Mouse (Mus musculus) gastrocnemius, adult 8-10 months (tissue): ENCODE results near the gene Efcab11. TPM values are rescaled to one million over a fixed set of nuclear protein-coding genes. Genes with fewer than 3 reads are reported as not detected.

ENCODE experiments used
- DNase-seq, 2 experiments: peaks; one replicate each; pipeline ENCODE4 v3.0.0; 2022; ENCODE audit warnings: low spot score in 2 of 2
- total RNA-seq, 4 experiments: library from RNA; stranded (reverse); gene quantifications; 2 replicates each; pipeline ENCODE4 v1.2.4; 2022

Gene Efcab11
- total RNA-seq, 4 experiments from 2014 or later, result not detected

GRCm38 (mm10) chr12:99756914-99757687, 127.1 kb downstream of the Efcab11 start:
- no peak for DNase-seq

GRCm38 (mm10) chr12:99756213-99756612, 128.0 kb downstream of the Efcab11 start:
- no peak for DNase-seq

DNA sequence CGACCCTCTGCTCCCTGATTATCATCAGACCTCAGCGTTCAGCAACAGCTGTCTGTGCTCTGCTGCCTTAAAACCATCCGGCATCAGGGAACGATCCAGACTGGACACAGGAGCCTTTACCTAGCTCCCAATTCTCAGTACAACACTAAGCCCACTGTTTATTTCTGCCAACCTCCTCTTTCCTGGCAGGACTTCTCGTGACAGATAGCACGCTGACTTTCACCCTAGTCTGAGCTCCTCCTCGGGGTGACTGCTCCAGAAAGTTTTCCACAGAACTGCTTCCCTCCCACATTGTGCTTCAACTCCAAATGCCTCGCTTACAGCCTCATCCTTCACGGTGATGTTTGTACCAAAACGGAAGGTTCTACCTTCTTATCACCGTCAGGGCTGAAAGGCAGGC, 131.3 kb downstream of the Efcab11 start:
- no peak for DNase-seq

DNA sequence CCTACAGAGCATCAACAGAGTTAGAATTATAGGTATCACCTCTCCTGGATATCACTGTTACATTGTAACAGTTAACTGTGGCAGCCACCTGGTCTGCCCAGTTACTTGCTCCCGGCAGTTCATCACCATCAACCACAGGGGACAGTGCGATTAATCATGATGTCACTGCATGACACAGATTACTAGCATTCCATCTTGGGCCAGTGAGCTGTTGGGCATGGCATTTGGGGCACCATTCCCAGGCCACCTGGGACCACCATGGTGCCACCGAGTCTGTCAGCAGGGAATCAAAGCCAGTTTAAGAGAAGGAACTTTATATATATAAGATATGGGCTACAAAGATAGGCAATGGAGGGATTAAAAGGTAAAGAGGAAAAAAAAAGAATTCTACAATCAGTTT, 134.8 kb downstream of the Efcab11 start:
- no peak for DNase-seq

- no peak for DNase-seq
These were observed 142.6 kb downstream of the Efcab11 start for GRCm38 (mm10) chr12:99741631-99742030.

- no peak for DNase-seq
These were observed 145.0 kb downstream of the Efcab11 start for GRCm38 (mm10) chr12:99739211-99739610.

DNA sequence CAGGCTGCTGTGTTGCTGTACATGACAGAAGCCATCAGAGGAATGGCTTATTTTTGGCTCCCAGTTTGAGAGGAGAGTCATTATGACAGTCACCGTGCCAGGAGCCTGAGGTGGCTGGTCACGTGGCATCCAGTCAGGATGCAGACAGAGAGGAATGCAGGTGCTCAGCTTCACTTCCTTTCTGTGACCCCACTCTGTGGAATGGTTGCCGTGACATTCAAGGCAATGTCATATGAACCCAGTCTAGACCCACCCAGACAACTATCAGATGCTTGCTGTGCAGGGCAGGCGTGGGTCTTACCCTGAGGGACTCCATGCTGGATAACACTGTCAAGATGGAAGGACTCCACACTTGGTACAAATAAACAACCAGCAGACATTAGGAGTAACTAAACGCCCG, 146.0 kb downstream of the Efcab11 start:
- no peak for DNase-seq

GRCm38 (mm10) chr12:99736971-99737370, 147.3 kb downstream of the Efcab11 start:
- no peak for DNase-seq

DNA sequence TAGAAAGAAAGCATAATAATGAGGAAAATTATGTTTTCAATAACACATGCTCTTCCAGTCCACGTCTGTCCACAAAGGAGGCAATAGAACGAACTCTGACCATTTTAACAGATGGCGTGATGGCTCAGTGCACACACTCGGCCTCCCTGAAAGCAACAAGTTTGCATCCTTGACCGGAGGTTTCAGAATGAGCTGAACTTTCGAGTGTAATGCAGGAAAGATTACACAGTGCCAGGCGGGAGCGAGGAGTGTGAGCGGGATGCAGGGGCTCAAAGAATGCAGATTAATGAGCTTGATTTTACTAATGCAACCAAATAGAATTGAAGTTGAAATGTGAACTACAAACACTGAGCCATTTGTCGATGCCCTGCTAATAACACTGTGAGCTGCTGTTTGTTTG, 149.1 kb downstream of the Efcab11 start:
- DNase-seq, result no peak

GRCm38 (mm10) chr12:99724206-99724605, 160.0 kb downstream of the Efcab11 start:
- DNase-seq, result no peak

DNA sequence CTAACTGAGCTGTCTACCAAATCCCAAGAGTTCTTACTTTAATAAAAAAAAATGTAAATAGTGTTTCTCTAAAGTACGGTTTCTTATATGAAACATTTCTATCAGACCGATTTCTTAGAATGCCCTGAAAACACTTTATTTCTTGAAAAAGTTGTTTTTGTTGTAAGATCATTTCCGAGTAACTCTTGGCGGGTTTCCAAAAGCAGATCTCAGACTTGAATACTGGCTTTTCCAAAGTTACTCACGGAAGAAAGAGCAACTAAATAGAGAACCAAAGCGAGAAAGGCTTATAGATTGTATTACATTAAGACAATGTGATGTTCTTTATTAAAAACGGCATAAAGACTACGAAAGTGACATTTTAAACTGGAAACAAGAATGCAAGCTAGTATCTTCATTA, 160.4 kb downstream of the Efcab11 start:
- DNase-seq, result no peak

DNA sequence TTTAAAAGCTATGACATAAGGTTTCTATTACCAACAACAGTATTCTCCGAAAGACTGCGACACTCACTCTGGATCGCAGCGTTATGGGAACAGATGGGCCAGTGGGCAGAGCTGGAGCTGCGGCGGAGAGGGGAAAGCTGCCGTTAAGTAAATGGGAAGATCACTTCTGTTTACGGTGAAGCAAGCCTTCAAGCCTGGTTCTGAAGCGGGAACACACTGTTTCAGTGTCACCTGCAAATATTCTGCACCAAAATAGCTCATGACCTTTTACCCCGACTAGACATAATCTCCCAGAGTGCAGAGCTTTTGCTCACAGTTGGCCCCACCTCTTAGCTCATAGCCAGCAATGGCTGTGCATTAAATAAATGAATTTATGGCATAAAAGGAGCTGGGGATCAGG, 162.9 kb downstream of the Efcab11 start:
- DNase-seq, result peak in 1 of 2 experiments; percentile 15

- no peak for DNase-seq
These were observed 164.5 kb downstream of the Efcab11 start for GRCm38 (mm10) chr12:99719777-99720176.

GRCm38 (mm10) chr12:99718161-99718560, 166.1 kb downstream of the Efcab11 start:
- DNase-seq, result no peak

DNA sequence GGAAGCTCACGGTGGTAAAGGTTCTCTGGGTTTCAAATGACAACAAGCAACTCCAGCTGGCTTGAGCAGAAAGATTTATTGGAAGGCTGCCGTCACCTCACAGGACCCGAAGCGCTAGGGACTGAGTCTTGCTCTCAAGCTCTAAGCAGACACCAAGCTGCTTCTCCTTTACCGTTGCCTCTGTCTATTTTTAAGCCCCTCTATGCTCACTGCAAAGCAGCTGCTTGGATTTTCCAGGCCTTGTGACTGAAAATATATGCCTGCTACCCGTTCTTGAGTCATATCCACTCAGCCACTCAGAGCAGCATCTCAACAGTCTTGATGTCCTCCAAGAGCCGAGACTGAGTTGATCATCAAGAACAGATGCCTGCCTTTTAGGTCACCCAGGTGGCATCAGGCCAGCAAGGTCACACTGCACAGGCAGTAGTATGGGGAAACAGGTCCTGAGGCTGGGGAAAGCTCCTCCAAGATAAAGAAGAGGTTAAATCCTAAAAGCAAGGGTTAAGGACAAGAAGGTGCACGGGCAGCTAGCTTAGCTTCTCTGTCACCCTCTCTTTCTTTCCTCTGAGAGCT, 168.1 kb downstream of the Efcab11 start:
- DNase-seq, result peak; percentile 70 to 80

GRCm38 (mm10) chr12:99715129-99716037, 168.9 kb downstream of the Efcab11 start:
- no peak for DNase-seq

- DNase-seq, result no peak
These were observed 172.0 kb downstream of the Efcab11 start for GRCm38 (mm10) chr12:99712214-99712613.

- peak; percentile 32 to 60 for DNase-seq
These were observed 182.0 kb downstream of the Efcab11 start for GRCm38 (mm10) chr12:99702248-99702647.

DNA sequence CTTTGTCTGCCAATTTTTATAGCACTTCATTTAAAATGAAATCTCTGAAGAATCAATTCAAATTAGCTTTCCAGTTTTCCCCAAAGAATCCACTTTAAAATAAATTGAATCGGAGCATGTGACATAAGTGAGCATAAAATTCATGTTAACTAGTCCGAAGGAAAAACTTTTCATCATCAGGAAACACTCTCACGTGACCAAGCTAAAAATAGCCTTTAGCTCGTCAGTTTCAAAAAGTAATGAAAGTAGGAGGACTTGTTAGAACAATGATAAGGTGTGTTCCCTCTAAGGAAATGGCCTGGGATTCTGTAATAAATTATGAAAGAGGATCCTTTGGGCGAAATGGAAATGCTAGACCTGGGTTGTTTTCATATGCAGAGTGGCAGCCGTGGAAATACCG, 183.9 kb downstream of the Efcab11 start:
- no peak for DNase-seq

DNA sequence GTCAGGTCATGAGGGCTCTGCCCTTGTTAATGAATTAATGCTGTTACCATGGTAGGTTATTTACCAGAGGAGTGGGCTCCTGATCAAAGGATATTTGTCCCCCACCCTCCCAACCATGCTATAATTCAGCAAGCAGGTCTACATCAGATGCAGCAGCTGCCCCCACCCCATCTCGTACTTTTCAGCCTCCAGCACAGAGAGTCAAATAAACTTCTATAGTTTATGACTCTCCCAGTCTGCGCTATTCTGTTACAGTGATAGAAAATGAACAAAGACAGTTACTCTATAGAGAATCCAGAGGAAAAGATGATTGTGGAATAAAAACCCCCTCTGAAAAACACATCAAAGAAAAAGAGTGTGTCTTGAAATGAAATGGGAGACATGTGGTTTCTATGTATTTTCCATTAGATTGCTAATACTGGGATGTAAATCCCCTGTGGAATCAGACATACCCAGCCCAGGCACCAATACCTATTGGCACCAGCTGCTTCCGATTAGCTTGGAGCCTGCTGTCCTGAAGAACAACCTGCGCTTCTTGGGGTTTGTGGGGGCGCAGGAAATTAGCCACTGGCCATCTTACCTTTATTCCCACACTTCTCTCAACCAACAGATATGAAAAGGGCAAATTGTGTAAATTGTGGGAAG, 184.7 kb downstream of the Efcab11 start:
- no peak for DNase-seq

- no peak for DNase-seq
These were observed 190.2 kb downstream of the Efcab11 start for GRCm38 (mm10) chr12:99694066-99694465.
